Mouse (Mus musculus): ENCODE results near the gene Tspan5. TPM values are rescaled to one million over a fixed set of nuclear protein-coding genes. Genes with fewer than 3 reads are reported as not detected.

Gene Tspan5
- polyA plus RNA-seq, 1 experiment from 2014 or later = 38.7 TPM

- H3K27me3 ChIP-seq (replicated peaks; ENCODE audit: control insufficient read depth, insufficient read depth, low read length) = no peaks in the 10 kb centered on the region
- peak overlapping the region; percentile 73; the same call in 1 of the 2 replicates for H3K27ac ChIP-seq (replicated peaks; ENCODE audit: low read depth, low read length)
- peaks cover 63% of the 10 kb centered on the region for H3K4me1 ChIP-seq (ENCODE audit: control insufficient read depth, insufficient read depth, low read length)
- H3K4me2 ChIP-seq (ENCODE audit: low read depth, low read length) = no peak overlapping the region
- 76% methylated on average over 4 of the region's 4 CpGs for WGBS
- no peak overlapping the region for H3K9ac ChIP-seq (ENCODE audit: low read depth, low read length)
- H3K9me3 ChIP-seq (ENCODE audit: control insufficient read depth, low read length) = no peaks in the 10 kb centered on the region
- ATAC-seq (ENCODE audit: low read depth) = no peak
- H3K36me3 ChIP-seq (ENCODE audit: control insufficient read depth, insufficient read depth, low read length) = no peaks in the 10 kb centered on the region
- no peak for DNase-seq (ENCODE audit: low spot score)
- H3K4me3 ChIP-seq (ENCODE audit: low read depth, low read length) = no peak overlapping the region
Observed at GRCm38 (mm10) chr3:138856946-138857345, 115.0 kb downstream of the Tspan5 start.

- peak overlapping the region; percentile 73 for H3K27ac ChIP-seq (replicated peaks; ENCODE audit: low read depth, low read length)
- DNase-seq (ENCODE audit: low spot score) (peak; percentile 77), ATAC-seq (ENCODE audit: low read depth) (peak; percentile 45)
- H3K4me2 ChIP-seq (ENCODE audit: low read depth, low read length) = no peak overlapping the region; the same call in 1 of the 2 replicates
- no peaks in the 10 kb centered on the region for H3K27me3 ChIP-seq (replicated peaks; ENCODE audit: control insufficient read depth, insufficient read depth, low read length)
- H3K4me1 ChIP-seq (ENCODE audit: control insufficient read depth, insufficient read depth, low read length) = peaks cover 55% of the 10 kb centered on the region
- no peaks in the 10 kb centered on the region for H3K36me3 ChIP-seq (ENCODE audit: control insufficient read depth, insufficient read depth, low read length)
- WGBS = 31% methylated on average over 12 of the region's 12 CpGs
- H3K9me3 ChIP-seq (ENCODE audit: control insufficient read depth, low read length) = no peaks in the 10 kb centered on the region
- no peak overlapping the region for H3K9ac ChIP-seq (ENCODE audit: low read depth, low read length)
- H3K4me3 ChIP-seq (ENCODE audit: low read depth, low read length) = no peak overlapping the region
Observed at GRCm38 (mm10) chr3:138857805-138858546, 116.0 kb downstream of the Tspan5 start.

GRCm38 (mm10) chr3:138858649-138859048, 116.7 kb downstream of the Tspan5 start:
- DNase-seq (ENCODE audit: low spot score) = no peak
- H3K36me3 ChIP-seq (ENCODE audit: control insufficient read depth, insufficient read depth, low read length) = no peaks in the 10 kb centered on the region
- peaks cover 51% of the 10 kb centered on the region for H3K4me1 ChIP-seq (ENCODE audit: control insufficient read depth, insufficient read depth, low read length)
- no peaks in the 10 kb centered on the region for H3K27me3 ChIP-seq (replicated peaks; ENCODE audit: control insufficient read depth, insufficient read depth, low read length)
- ATAC-seq (ENCODE audit: low read depth) = no peak
- WGBS = 72% methylated on average over 6 of the region's 6 CpGs
- no peak overlapping the region for H3K4me3 ChIP-seq (ENCODE audit: low read depth, low read length)
- no peak overlapping the region for H3K9ac ChIP-seq (ENCODE audit: low read depth, low read length)
- H3K4me2 ChIP-seq (ENCODE audit: low read depth, low read length) = no peak overlapping the region
- no peaks in the 10 kb centered on the region for H3K9me3 ChIP-seq (ENCODE audit: control insufficient read depth, low read length)
- peak overlapping the region; percentile 73 for H3K27ac ChIP-seq (replicated peaks; ENCODE audit: low read depth, low read length)

- Histone ChIP-seq H3K27me3 (replicated peaks; ENCODE audit: control insufficient read depth, insufficient read depth, low read length) (no peaks in the 10 kb centered on the region), H3K9ac (ENCODE audit: low read depth, low read length) (no peak overlapping the region), H3K27ac (replicated peaks; ENCODE audit: low read depth, low read length) (0 out of 2 replicates have a peak overlapping the region, but pooled peaks have one; percentile 73), H3K4me2 (ENCODE audit: low read depth, low read length) (no peak overlapping the region), H3K4me3 (ENCODE audit: low read depth, low read length) (no peak overlapping the region), H3K36me3 (ENCODE audit: control insufficient read depth, insufficient read depth, low read length) (no peaks in the 10 kb centered on the region), H3K4me1 (ENCODE audit: control insufficient read depth, insufficient read depth, low read length) (peaks cover 53% of the 10 kb centered on the region), H3K9me3 (ENCODE audit: control insufficient read depth, low read length) (no peaks in the 10 kb centered on the region)
- no peak for ATAC-seq (ENCODE audit: low read depth)
- DNase-seq (ENCODE audit: low spot score) = no peak
- WGBS = 80% methylated on average over 8 of the region's 8 CpGs
Observed at GRCm38 (mm10) chr3:138859166-138859565, 117.2 kb downstream of the Tspan5 start.

- H3K36me3 ChIP-seq (ENCODE audit: control insufficient read depth, insufficient read depth, low read length) = no peaks in the 10 kb centered on the region
- WGBS = 61% methylated on average over 8 of the region's 8 CpGs
- no peak for DNase-seq (ENCODE audit: low spot score)
- H3K4me1 ChIP-seq (ENCODE audit: control insufficient read depth, insufficient read depth, low read length) = peaks cover 52% of the 10 kb centered on the region
- H3K4me2 ChIP-seq (ENCODE audit: low read depth, low read length) = no peak overlapping the region
- no peak overlapping the region for H3K4me3 ChIP-seq (ENCODE audit: low read depth, low read length)
- no peaks in the 10 kb centered on the region for H3K9me3 ChIP-seq (ENCODE audit: control insufficient read depth, low read length)
- no peaks in the 10 kb centered on the region for H3K27me3 ChIP-seq (replicated peaks; ENCODE audit: control insufficient read depth, insufficient read depth, low read length)
- H3K9ac ChIP-seq (ENCODE audit: low read depth, low read length) = no peak overlapping the region
- H3K27ac ChIP-seq (replicated peaks; ENCODE audit: low read depth, low read length) = no peak overlapping the region
- no peak for ATAC-seq (ENCODE audit: low read depth)
Observed at GRCm38 (mm10) chr3:138859666-138860065, 117.7 kb downstream of the Tspan5 start.

GRCm38 (mm10) chr3:138860257-138860760, 118.3 kb downstream of the Tspan5 start:
- WGBS = 67% methylated on average over 11 of the region's 11 CpGs
- H3K27me3 ChIP-seq (replicated peaks; ENCODE audit: control insufficient read depth, insufficient read depth, low read length) = no peaks in the 10 kb centered on the region
- DNase-seq (ENCODE audit: low spot score) (no peak), ATAC-seq (ENCODE audit: low read depth) (no peak)
- H3K9ac ChIP-seq (ENCODE audit: low read depth, low read length) = no peak overlapping the region
- no peak overlapping the region for H3K27ac ChIP-seq (replicated peaks; ENCODE audit: low read depth, low read length)
- H3K4me2 ChIP-seq (ENCODE audit: low read depth, low read length) = no peak overlapping the region
- peaks cover 51% of the 10 kb centered on the region for H3K4me1 ChIP-seq (ENCODE audit: control insufficient read depth, insufficient read depth, low read length)
- H3K9me3 ChIP-seq (ENCODE audit: control insufficient read depth, low read length) = no peaks in the 10 kb centered on the region
- H3K36me3 ChIP-seq (ENCODE audit: control insufficient read depth, insufficient read depth, low read length) = no peaks in the 10 kb centered on the region
- no peak overlapping the region for H3K4me3 ChIP-seq (ENCODE audit: low read depth, low read length)

- 54% methylated on average over 9 of the region's 9 CpGs for WGBS
- ATAC-seq (ENCODE audit: low read depth) (no peak), DNase-seq (ENCODE audit: low spot score) (no peak)
- H3K4me3 ChIP-seq (ENCODE audit: low read depth, low read length) = no peak overlapping the region
- no peaks in the 10 kb centered on the region for H3K27me3 ChIP-seq (replicated peaks; ENCODE audit: control insufficient read depth, insufficient read depth, low read length)
- no peaks in the 10 kb centered on the region for H3K36me3 ChIP-seq (ENCODE audit: control insufficient read depth, insufficient read depth, low read length)
- H3K4me2 ChIP-seq (ENCODE audit: low read depth, low read length) = no peak overlapping the region
- no peak overlapping the region for H3K27ac ChIP-seq (replicated peaks; ENCODE audit: low read depth, low read length)
- H3K9me3 ChIP-seq (ENCODE audit: control insufficient read depth, low read length) = no peaks in the 10 kb centered on the region
- H3K4me1 ChIP-seq (ENCODE audit: control insufficient read depth, insufficient read depth, low read length) = peaks cover 48% of the 10 kb centered on the region
- no peak overlapping the region for H3K9ac ChIP-seq (ENCODE audit: low read depth, low read length)
Observed at GRCm38 (mm10) chr3:138861032-138861431, 119.0 kb downstream of the Tspan5 start.

- no peak overlapping the region for H3K4me3 ChIP-seq (ENCODE audit: low read depth, low read length)
- no peak overlapping the region for H3K4me2 ChIP-seq (ENCODE audit: low read depth, low read length)
- peaks cover 42% of the 10 kb centered on the region for H3K4me1 ChIP-seq (ENCODE audit: control insufficient read depth, insufficient read depth, low read length)
- H3K36me3 ChIP-seq (ENCODE audit: control insufficient read depth, insufficient read depth, low read length) = no peaks in the 10 kb centered on the region
- ATAC-seq (ENCODE audit: low read depth) = no peak
- H3K9ac ChIP-seq (ENCODE audit: low read depth, low read length) = no peak overlapping the region
- H3K27me3 ChIP-seq (replicated peaks; ENCODE audit: control insufficient read depth, insufficient read depth, low read length) = no peaks in the 10 kb centered on the region
- DNase-seq (ENCODE audit: low spot score) = no peak
- no peak overlapping the region for H3K27ac ChIP-seq (replicated peaks; ENCODE audit: low read depth, low read length)
- 73% methylated on average over 3 of the region's 3 CpGs for WGBS
- no peaks in the 10 kb centered on the region for H3K9me3 ChIP-seq (ENCODE audit: control insufficient read depth, low read length)
Observed at GRCm38 (mm10) chr3:138861589-138861988, 119.6 kb downstream of the Tspan5 start.
